Mouse (Mus musculus): ENCODE measurements around the gene Kmt5a. TPM values are rescaled to one million over a fixed set of nuclear protein-coding genes. Genes with fewer than 3 reads are reported as not detected.
A peak's percentile ranks its signal among the peaks of the same experiment; 100 is the strongest.
"Not testable (repeated sequence)": the region's sequence is repeated elsewhere in the genome, so short reads cannot be mapped to it uniquely, and the experiment has no call there.

Kmt5a gene
- total RNA-seq, 2 experiments from 2014 or later = 66.3 to 73.0 TPM

DNA sequence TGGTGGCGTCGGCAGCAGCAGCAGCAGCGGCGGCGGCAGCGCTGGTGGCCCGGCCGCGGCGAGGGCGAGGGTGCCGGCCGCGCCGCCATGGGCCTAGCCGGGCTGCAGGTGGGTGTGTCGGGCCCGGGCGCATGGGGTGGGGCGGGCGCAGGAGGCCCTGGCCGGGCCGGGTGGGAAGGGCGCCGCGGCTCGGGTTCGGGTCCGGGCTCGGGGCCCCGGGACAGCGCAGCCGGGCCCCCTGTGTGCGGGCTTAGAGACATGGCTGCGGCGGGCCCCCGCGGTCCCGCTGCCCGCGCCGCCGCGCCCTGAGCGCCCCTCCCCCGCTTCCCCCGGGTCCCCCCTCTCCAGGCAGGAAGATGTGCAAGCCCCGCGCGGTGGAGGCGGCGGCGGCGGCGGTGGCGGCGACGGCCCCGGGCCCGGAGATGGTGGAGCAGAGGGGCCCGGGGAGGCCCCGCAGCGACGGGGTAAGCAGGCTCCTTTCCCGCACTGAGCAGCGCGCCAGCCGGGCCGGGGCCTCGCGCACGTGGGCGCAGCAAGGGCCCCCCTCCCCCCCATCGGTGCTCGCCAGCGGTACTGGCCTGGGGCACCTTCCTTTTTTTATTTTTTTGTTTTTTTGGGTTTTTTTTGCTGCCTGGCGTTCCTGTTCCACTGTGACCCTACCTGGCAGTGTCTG lies 6.0 kb downstream of the Kmt5a start:
- no peak for DNase-seq (ENCODE audit: low spot score in 2 of 2)

DNA sequence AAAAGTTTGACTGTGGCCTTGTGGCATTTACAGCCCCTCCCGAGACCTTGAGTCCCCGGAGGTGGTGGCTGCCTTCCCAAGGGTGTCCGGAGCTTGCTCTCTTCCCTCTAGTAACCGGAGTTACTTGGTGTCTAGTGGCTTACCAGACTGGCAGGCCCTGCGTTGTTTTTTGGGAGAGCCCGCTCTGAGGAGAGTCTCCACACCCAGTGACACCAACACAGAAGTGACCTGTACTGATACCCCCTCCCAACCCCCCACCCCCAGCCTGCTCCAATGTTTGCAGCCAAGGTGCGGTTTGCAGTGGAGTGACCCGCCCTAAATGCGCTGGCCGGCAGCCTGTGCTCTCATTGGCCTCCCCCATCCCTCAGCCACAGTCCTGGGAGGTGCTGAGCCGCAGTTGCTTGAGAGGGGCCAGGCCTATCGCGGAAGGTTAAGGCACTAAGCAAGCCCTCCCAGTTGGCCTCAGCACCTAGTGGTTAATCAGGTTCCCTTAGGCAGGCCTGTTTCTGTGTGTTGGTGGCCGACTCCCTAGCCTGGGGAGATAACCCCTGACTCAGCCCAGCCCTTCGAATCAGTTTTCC lies 6.7 kb downstream of the Kmt5a start:
- DNase-seq (ENCODE audit: low spot score in 2 of 2) = no peak

DNA sequence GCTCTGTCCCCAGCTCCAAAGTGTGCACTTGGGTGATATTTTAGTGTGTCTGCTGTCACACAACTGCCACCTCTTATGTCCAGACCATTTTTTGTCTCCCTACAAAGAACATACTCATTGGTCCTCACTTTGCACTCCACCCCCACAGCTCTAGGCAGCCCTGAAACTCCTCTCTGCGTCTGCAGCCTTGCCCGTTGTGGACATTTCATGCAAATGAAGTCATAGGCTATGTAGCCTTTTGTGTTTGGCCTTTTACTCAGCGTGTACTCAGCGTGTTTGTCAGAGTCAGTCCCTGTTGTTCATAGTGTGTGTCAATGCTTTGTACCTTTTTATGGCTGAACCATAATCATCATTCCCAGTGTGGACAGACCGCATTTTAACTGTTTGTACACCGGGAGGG lies 9.8 kb downstream of the Kmt5a start:
- DNase-seq (ENCODE audit: low spot score in 2 of 2) = no peak

DNA sequence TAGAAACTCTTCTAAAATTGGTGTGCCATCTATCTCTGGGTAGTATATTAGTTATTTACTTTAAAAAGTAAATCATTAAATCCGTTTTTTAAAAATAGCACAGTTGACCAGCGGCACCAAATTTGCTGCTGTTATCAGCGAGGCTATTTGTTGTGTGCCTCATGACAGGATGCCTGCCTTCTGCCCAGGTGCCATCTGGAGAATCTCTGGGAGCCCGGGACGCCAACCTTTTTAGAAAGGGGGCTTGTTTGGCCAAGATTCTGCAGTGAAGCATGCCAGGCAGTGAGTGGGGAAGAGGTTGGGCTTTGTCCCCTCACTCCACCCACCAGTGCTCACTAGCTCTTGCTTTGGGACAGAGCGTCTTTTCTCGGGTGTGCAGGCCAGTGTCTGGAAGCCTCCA lies 10.3 kb downstream of the Kmt5a start:
- no peak for DNase-seq (ENCODE audit: low spot score in 2 of 2)

DNA sequence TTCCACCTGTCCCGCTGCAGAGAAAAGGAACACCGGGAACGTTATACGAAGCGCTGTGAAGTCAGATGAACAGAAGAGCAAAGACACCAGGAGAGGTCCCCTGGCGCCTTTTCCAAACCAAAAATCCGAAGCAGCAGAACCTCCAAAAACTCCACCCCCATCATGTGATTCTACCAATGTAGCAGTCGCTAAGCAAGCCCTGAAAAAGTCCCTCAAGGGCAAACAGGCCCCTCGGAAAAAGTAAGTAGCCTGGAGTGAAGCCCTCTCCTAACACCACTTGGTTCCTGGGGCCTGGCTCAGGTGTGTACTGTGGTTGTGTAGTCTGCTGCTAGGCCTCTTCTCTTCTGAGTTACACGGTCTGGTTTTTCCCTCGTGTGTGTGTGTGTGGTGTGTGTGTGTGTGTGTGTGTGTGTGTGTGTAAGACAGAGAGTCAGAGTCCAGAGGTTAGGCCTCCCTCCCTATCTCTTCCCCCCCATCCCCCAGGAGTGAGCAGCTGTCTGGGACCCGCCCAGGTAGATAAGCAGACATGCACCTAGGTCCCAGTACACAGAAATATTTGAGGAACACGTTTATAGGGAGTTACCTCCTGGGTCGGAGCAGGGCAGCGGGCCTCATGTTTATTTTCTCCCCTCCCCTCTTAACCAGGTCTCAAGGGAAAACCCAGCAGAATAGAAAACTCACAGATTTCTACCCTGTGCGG lies 11.1 kb downstream of the Kmt5a start:
- no peak for DNase-seq (ENCODE audit: low spot score in 2 of 2)

DNA sequence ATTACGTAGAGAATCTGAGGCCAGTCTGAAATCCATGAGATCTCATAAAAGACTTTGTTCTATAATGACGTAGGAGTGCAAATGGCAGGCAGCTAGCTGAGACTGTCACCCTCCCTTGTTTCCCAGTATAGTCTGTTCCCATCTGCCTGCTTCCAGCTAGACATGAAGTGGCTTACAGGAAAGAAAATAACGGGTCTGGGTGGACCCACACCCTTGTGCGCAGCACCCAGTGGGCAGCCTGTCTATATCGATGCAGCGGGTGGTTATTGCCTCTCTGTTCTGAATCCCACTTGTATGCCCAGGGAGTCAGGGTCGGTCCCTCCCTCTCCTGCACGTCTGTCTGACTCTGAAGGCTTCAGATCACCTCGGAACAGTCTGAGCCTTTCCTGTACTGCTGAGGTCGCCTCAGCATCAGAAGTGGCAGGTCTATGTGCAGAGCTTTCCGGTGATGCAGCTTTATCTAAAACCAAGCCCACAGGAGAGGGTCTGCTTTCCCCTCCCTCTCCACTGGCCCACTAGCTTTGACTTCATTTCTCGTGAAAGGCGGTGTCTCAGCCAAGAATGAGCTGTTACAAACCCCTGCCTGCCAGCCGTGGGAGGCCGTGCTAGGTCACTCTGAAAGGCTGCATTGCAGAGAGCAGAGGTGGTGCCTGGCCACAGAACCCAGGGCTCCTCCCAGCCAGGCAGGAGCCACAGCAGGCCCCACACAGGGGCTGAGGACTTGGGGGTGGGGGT lies 12.9 kb downstream of the Kmt5a start:
- peak in 1 of 2 experiments; percentile 79 for DNase-seq (ENCODE audit: low spot score in 2 of 2)

DNA sequence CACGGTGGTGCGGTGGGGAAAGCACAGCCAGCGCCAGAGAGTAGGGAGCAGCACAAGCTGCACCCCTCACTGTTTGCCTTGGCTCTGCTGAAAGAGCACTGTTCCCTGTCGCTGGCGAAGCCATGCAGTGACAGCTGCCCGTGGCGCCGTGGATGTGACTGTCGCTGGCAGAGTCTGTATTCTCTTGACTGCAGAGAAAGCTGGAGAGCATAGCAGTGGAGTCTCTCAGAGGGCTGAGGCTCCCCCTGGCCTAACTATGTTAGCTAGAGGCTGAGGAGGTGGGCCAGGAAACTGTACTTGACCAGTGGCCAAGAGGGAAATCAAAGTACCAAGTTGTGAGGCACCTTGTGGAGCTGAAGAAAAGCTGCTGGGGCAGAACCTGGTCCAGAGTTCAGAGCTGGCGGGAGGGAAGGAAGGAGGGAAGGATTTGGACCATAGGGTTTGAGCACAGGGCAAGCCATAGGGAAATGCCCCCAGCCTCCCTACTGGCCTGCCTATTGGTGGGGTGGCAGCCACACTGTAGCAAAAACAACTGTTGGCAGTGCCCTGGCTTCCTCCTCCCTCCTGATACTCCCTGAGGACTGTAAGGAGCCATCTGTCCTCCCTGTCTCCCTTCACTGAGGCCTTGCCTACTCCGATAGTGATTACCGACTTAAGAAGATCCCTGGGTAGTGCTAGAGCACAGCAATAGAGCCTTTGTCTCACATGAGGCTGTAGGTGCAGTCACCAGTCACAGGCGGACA lies 13.8 kb downstream of the Kmt5a start:
- peak; percentile 79 to 89 for DNase-seq (ENCODE audit: low spot score in 2 of 2)

DNA sequence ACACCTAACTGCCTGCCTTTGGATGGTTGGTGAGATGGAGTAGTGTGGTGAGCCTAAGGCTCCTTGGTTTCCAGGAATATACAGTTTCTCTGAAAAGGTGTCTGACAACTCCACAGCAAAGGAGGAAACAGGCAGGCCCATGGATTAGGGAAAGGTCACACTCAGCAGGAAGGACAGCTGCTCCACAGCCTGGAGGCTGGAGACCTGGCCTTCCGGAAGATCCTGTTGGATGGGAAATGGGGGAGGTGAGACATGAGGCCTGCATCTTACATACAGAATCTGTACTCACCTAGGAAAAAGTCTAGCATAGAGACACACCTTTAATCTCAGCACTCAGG lies 14.3 kb downstream of the Kmt5a start:
- no peak for DNase-seq (ENCODE audit: low spot score in 2 of 2)

DNA sequence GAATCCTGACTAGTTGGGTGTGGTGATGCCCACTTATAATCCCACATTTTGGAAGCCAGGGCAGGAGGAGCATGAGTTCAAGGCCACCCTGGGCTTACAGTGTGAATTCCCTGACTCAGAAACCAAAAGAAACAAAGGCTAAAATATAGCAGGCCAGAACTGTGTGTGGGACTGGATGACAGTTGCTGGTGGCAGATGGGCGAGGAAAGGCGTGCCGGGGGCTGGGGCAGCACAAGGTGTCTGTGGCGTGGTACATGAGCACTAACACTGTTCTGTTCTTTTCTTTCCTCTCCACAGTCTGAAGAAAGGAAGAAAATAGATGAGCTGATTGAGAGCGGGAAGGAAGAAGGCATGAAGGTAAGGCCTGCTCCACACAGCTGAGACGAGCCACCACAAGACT lies 17.0 kb downstream of the Kmt5a start:
- DNase-seq (ENCODE audit: low spot score in 2 of 2) = peak in 1 of 2 experiments; percentile 71

DNA sequence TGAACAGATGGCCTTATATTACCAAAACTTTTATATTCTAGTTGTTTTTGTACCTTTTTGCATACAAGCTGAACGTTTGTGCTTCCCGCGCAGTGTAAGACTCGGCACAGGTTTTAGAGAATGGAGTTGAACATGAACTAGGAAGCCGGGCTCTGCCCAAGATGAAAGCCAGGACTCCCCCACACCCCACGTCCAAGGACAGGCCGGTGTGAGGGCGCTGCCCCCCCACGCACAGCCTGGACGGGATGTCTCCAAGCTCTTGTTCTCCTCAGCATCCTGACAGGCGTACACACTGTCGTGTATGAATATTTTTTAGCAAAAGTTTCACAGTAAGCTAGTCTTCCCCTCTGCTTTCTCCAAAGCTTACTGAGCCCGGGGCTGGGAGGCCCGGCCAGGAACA lies 21.2 kb downstream of the Kmt5a start:
- DNase-seq (ENCODE audit: low spot score in 2 of 2) = not testable (repeated sequence)

DNA sequence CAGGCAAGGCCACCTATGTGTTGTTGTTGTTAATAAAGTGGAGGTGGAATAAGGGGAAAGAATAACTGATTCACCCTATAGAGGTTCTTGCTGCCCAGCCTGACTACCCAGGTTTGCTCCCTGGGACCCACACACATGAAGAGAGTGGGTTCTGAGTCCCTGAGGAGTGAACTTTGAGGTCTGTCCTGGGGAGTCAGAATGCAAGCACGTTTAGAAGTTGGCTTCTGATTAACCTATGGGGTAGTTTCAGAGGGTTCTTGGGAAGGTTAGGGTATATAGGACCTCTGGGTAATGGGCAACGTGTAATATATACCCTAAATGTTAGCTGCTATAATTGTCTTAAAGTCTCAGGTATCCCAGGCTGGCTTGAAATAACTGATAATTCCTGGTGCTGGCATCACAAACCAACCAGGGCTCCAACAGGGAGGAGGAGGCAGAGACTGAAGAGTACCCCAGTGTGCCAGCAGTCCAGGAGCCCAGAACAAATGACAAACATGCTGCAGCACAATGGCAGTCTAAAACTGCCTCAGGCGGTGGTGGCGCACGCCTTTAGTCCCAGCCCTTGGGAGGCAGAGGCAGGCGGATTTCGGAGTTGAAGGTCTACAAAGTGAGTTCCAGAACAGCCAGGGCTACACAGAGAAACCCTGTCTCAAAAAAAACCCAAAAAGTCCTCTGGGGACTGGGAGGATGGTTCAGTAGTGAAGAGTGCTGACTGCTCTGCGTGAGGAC lies 22.7 kb downstream of the Kmt5a start:
- DNase-seq (ENCODE audit: low spot score in 2 of 2) = no peak

DNA sequence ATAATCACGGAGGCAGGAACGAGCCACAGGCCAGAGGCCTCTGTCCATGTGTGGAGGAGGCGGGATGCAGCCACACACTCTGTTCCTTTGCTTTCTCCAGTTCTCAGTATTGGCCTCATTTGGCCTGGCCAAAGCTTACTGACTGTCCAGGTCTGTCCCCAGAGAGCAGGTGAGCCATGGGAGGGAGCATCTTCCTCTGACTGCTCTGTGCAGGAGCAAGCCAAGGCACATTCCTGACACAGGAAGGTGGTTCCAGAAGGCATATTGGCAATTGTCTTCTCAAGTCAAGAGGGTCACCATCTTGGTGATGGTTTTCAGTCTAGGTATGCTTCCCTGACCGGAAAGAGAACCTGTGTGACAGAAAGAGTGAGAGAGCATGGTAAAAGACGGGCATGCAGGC lies 23.7 kb downstream of the Kmt5a start:
- no peak for DNase-seq (ENCODE audit: low spot score in 2 of 2)

DNA sequence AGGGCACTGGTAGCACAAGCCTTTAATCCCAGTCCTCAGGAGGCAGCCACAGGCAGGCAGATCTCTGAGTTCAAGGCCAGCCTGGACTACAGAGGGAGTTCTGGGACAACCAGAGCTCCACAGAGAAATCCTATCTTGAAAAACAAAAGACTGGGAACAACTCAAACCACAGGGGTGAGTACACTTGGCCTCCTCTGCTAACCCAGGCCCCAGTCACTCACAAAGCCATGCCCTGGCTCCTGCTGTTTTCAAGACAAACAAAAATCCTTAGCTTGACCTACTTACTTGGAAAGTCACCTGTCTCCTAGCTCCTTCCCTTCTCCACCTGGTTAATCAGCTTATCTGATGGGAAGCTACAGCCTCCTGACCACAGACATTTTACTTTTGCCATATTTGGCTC lies 25.2 kb downstream of the Kmt5a start:
- no peak for DNase-seq (ENCODE audit: low spot score in 2 of 2)

DNA sequence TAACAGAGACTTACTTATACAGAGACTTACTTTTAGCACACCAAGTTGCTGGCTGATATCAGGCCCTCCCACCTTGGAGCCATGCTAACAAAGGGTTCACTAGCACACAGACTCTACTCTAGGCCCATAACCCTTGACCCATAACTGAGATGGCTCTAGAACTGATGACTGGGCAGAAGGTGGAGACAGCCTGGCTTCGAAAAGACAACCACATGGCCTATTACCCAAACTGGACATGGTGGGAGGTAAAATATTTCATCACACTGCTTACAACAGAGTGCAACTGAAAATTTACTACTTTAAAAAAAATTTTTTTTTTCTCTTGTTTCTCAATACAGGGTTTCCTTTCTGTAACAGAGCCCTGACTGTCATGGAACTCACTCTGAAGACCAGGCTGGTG lies 28.0 kb downstream of the Kmt5a start:
- DNase-seq (ENCODE audit: low spot score in 2 of 2) = no peak

DNA sequence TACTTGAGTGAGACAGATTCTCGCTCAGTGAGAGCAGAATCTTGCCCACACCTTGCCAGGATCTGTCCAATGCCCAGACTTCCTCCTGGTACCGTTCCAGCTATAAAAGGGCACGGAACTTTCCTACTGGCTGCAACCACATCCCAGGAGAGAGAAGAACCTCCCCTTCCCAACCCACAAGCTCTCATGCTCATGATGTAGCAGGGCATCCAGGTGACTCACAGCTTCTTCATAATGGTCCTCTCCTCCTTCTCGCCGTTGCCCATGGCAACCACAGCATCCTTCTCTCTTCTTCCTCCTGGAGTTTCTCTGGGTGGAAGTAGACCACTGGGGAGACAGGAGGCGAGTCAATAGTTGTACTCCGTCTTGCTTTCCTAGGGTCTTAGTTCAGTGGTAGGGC lies 28.6 kb downstream of the Kmt5a start:
- no peak for DNase-seq (ENCODE audit: low spot score in 2 of 2)

DNA sequence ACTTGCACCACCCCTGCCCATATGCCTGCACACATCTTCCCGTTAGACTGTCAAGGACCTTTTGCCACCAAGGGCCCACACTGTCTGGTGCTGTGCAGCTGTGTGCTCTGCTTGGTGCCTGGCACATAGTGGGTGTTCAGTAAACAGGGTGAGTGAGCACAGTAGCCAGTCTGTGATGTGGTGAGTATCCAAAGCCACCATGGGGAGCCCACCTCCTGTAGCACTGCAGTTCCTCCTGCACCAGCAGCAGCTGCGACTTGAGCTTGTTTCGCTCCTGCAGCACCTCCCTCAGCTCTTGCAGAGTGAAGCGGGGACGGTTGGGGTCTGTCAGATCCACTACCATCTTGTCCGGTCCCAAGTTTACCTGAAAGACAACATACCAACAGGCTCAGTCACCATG lies 29.8 kb downstream of the Kmt5a start:
- DNase-seq (ENCODE audit: low spot score in 2 of 2) = no peak

DNA sequence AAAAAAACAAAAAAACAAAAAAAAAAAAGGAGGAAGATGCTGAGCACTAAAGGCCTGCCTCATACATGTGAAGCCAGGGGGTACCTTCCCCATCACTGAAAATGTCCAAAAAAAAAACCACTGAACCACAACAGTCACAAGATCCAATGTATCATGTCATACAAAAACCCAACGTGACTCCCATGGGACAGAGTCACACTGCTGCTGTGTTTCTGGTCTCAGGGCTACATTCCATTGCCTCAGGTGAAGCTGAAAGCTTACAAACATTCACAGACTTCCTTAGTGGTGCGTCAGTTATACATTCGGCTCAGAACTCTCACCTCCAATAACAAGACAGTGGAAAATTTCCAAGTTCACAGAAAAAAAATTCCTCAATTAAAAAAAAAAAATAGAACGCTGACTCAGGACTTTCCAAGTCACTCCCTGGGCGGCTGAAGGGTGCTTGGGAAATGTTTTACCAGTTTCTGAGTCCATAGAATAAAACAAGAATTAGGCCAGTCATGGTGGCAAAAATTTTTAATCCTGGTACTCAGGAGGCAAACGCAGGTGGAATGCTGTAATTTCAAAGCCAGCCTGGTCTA lies 31.0 kb downstream of the Kmt5a start:
- DNase-seq (ENCODE audit: low spot score in 2 of 2) = no peak

DNA sequence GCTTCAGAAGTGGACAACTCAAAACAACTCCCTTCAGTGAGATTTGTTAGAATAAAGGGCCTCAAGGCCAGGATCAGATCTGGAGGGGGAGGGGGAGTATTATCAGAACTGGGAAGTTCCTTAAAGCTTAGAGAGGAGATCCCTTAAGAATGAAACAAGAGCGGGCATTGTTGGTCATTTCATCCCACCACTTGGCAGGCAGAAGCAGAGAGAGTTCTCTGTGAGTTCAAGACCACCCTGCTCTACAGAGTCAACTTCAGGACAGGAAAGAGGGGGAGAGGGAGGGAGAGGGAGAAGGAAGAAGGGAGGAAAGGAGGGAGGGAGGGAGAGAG lies 39.1 kb downstream of the Kmt5a start:
- no peak for DNase-seq (ENCODE audit: low spot score in 2 of 2)

DNA sequence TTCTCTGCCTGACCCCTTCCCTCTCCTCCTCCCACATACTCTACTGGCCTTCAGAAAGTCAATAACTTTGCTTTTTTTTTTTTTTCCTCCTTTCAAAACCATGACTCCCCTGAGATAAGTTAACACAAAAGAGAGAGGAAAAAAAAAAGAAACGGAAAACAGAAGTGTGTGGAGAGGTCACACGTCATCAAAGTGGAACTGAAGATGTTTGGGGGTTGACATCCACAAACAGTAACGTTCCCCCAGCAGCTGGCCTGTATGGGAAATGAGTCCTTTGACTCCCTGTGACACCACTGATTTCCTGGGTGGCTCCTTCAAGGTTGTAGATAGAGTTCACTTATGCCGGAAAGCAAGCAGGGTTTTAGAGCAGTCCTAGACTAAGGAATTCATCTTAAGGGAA lies 40.4 kb downstream of the Kmt5a start:
- no peak for DNase-seq (ENCODE audit: low spot score in 2 of 2)

DNA sequence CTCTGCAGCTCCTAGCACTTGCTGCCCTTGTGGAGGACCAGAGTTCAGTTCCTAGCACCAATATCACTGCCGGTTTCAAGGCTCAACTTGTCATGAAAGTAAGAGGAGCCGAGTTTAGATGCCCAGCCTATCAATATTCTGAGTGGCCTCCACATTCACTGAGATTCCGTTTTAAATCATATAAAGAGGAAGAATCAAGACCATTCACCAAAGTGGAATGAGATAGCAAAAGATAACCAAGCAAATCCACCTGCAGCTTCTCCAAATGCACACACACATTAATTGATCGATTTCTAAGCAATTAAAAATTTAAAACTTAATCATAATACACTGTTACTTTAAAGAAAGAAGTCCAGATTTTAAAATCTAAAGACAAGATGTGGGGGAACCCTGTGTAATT lies 42.0 kb downstream of the Kmt5a start:
- no peak for DNase-seq (ENCODE audit: low spot score in 2 of 2)
